Mouse (Mus musculus) thymus, adult 2 months (tissue): ENCODE measurements around the gene Fto.

Experiments used
- CTCF ChIP-seq: fragments of 200-500 bp; IDR thresholded peaks from 2 replicates; pipeline ENCODE4 v1.5.1; 2012; ENCODE audit warnings: mild to moderate bottlenecking, control low read depth, low read length, moderate library complexity, borderline replicate concordance; ENCODE audit not compliant: control insufficient read depth, poor library complexity, insufficient read depth; ENCODE audit errors: extremely low read depth
- POLR2A ChIP-seq: fragments of 200-500 bp; IDR thresholded peaks from 2 replicates; pipeline ENCODE4 v1.6.1; 2012; ENCODE audit warnings: mild to moderate bottlenecking, low read length, control low read depth, moderate library complexity; ENCODE audit not compliant: control insufficient read depth, poor library complexity, insufficient read depth; ENCODE audit errors: extremely low read depth

GRCm38 (mm10) chr8:91339651-91340050 lies 26.3 kb downstream of the Fto start:
- TF ChIP-seq CTCF (no peak), POLR2A (no peak)
